Mouse (Mus musculus) testis, adult 2 months (tissue): ENCODE results near the gene Ccnb1.

ENCODE experiments used
- CTCF ChIP-seq: fragments of 200-500 bp; IDR thresholded peaks from 2 replicates; pipeline ENCODE4 v1.5.1; 2012; ENCODE audit warnings: low read depth, mild to moderate bottlenecking, inconsistent platforms, low read length, moderate library complexity; ENCODE audit not compliant: control insufficient read depth, insufficient read depth, insufficient replicate concordance
- POLR2A ChIP-seq: fragments of 200-500 bp; IDR thresholded peaks from 2 replicates; pipeline ENCODE4 v1.6.1; 2012; ENCODE audit warnings: low read depth, mild to moderate bottlenecking, inconsistent platforms, low read length, moderate library complexity; ENCODE audit not compliant: control insufficient read depth

DNA sequence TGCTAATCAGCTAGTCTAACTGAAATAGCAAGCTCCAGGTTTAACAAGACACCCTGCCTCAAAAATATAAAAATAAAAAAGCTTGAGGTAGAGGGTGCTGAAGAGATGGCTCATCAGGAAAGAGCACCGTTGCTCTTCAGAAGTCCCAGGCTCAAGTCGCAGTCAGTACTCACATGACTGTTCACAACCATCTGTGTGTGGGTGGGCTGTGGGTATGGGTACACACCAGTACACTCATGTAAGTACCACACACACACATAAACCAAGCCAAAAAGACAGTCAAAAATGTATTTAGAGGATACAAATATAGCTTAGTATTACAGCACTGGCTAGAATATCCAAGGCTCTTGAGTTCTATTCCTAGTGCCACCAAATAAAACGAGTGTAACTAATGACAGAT is 40.3 kb downstream of the Ccnb1 start:
- TF ChIP-seq POLR2A (no peak), CTCF (no peak)
